Mouse (Mus musculus) left cerebral cortex, adult 11 months (tissue): ENCODE results near the gene Rab29.
"Not testable (repeated sequence)": the region's sequence is repeated elsewhere in the genome, so short reads cannot be mapped to it uniquely, and the experiment has no call there.

ENCODE experiments used
- DNase-seq: peaks from one replicate; pipeline ENCODE4 v3.0.0; 2022; ENCODE audit warnings: low spot score

Rab29 gene

GRCm38 (mm10) chr1:131865596-131865995 is 1.4 kb upstream of the Rab29 start:
- no peak for DNase-seq

GRCm38 (mm10) chr1:131866304-131866999 is 572 bp upstream of the Rab29 start:
- DNase-seq = no peak

- no peak for DNase-seq
Observed at GRCm38 (mm10) chr1:131867946-131868290, 894 bp downstream of the Rab29 start.

- DNase-seq = no peak
Observed at GRCm38 (mm10) chr1:131869561-131869960, 2.5 kb downstream of the Rab29 start.

- DNase-seq = no peak
Observed at GRCm38 (mm10) chr1:131872856-131873255, 5.8 kb downstream of the Rab29 start.

- DNase-seq = no peak
Observed at GRCm38 (mm10) chr1:131879816-131880215, 12.8 kb downstream of the Rab29 start.

- no peak for DNase-seq
Observed at GRCm38 (mm10) chr1:131882787-131883186, 15.8 kb downstream of the Rab29 start.

- DNase-seq = no peak
Observed at GRCm38 (mm10) chr1:131886173-131886572, 19.1 kb downstream of the Rab29 start.

GRCm38 (mm10) chr1:131886641-131887040 is 19.6 kb downstream of the Rab29 start:
- no peak for DNase-seq

- no peak for DNase-seq
Observed at GRCm38 (mm10) chr1:131890043-131890658, 23.1 kb downstream of the Rab29 start.

- no peak for DNase-seq
Observed at GRCm38 (mm10) chr1:131891436-131891835, 24.4 kb downstream of the Rab29 start.

- no peak for DNase-seq
Observed at GRCm38 (mm10) chr1:131902679-131903078, 35.7 kb downstream of the Rab29 start.

GRCm38 (mm10) chr1:131903251-131903650 is 36.2 kb downstream of the Rab29 start:
- no peak for DNase-seq

GRCm38 (mm10) chr1:131905497-131905896 is 38.5 kb downstream of the Rab29 start:
- no peak for DNase-seq

GRCm38 (mm10) chr1:131908456-131908855 is 41.4 kb downstream of the Rab29 start:
- DNase-seq = no peak

- not testable (repeated sequence) for DNase-seq
Observed at GRCm38 (mm10) chr1:131909236-131909635, 42.2 kb downstream of the Rab29 start.

- peak; percentile 99 for DNase-seq
Observed at GRCm38 (mm10) chr1:131910001-131910648, 43.1 kb downstream of the Rab29 start, which contains the start of gene Nucks1. Nucks1 (plus strand) TSS chr1:131910534.

- no peak for DNase-seq
Observed at GRCm38 (mm10) chr1:131910674-131911558, 43.9 kb downstream of the Rab29 start.

GRCm38 (mm10) chr1:131917634-131918033 is 50.6 kb downstream of the Rab29 start:
- no peak for DNase-seq

- no peak for DNase-seq
Observed at GRCm38 (mm10) chr1:131919052-131919451, 52.0 kb downstream of the Rab29 start.

GRCm38 (mm10) chr1:131922100-131922499 is 55.1 kb downstream of the Rab29 start:
- DNase-seq = no peak
